15 mouse cellular contexts compared by ENCODE assay signal in the genomic region with DNA sequence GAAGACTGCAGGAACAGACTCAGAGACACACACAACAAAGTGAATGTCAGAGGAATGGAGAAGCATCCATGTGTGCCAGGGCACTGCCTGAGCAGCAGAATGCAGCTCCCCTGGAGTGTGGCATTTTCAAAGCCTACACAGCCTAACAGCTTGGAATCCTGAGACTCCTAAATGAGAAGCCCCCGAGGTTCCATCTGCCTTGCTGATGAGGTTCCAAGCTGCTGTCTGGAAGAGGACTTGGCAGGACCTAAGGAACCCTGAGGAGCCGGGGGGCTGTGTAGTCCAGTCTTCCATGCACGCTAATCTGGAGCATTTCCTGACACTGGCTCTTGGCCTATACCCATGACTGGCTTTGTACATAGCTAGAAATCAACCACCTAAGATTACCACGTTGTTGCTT.
DNase-seq lines count a peak whose midpoint lies in the region; ATAC-seq and TF ChIP-seq lines count a peak whose summit lies in the region.
"Had no signal": no experiment of that assay in that cellular context is flagged by ENCODE, and none has a peak within 500 bp of the region (broad histone marks: within the 10 kb centered on the region; RNA-seq: fewer than 3 reads in every experiment).

No protein-coding gene starts in this region.

- H3K4me3 ChIP-seq in forebrain, embryonic 15.5 days, result no peak overlapping the region
- no peak overlapping the region for H3K4me3 ChIP-seq in forebrain, embryonic 11.5 days (ENCODE audit: low read depth, low read length)
- H3K4me3 ChIP-seq: kidney, embryonic 15.5 days; left cerebral cortex, adult 2 months; liver, embryonic 13.5 days; midbrain, embryonic 12.5 days had no signal

- 0 out of 2 replicates have a peak, but pooled peaks have one; percentile 17 for ATAC-seq in forebrain, embryonic 15.5 days (replicated peaks)
- ATAC-seq in forebrain, embryonic 11.5 days (replicated peaks; ENCODE audit: low FRiP score), result no peak

- no peak for TF ChIP-seq POLR2A in brain, embryonic 14.5 days (IDR thresholded peaks at IDR 0.05; ENCODE audit: borderline replicate concordance, extremely low read depth, insufficient read depth, insufficient read length, poor library complexity, severe bottlenecking)

- TF ChIP-seq CTCF in brain, embryonic 14.5 days (IDR thresholded peaks at IDR 0.05; ENCODE audit: borderline replicate concordance, extremely low read depth, insufficient read depth, insufficient read length), result no peak

- 0 out of 2 replicates have a peak overlapping the region, but pooled peaks have one; percentile 9 for H3K27ac ChIP-seq in forebrain, embryonic 15.5 days (replicated peaks)
- no peak overlapping the region for H3K27ac ChIP-seq in forebrain, embryonic 11.5 days (ENCODE audit: low read depth, low read length)
- H3K27ac ChIP-seq: kidney, embryonic 15.5 days; left cerebral cortex, adult 2 months; liver, embryonic 13.5 days; midbrain, embryonic 12.5 days had no signal

- 55% methylated on average over 4 of the region's 4 CpGs for WGBS in forebrain, embryonic 15.5 days
- 82% methylated on average over 4 of the region's 4 CpGs for WGBS in forebrain, embryonic 11.5 days

- H3K27me3 ChIP-seq in forebrain, embryonic 15.5 days, result peaks cover 3% of the 10 kb centered on the region; the same call in 1 of the 2 replicates
- H3K27me3 ChIP-seq in forebrain, embryonic 11.5 days (ENCODE audit: control insufficient read depth, insufficient read depth, low read length), result no peaks in the 10 kb centered on the region
- H3K27me3 ChIP-seq: kidney, embryonic 15.5 days; liver, embryonic 13.5 days had no signal

- peaks cover 37% of the 10 kb centered on the region for H3K4me1 ChIP-seq in forebrain, embryonic 15.5 days
- H3K4me1 ChIP-seq in forebrain, embryonic 11.5 days (replicated peaks; ENCODE audit: control insufficient read depth, insufficient read depth, low read length), result no peaks in the 10 kb centered on the region; the same call in 1 of the 2 replicates
- H3K4me1 ChIP-seq: kidney, embryonic 15.5 days; liver, embryonic 13.5 days had no signal

- H3K4me2 ChIP-seq in forebrain, embryonic 15.5 days (replicated peaks), result no peak overlapping the region
- no peak overlapping the region for H3K4me2 ChIP-seq in forebrain, embryonic 11.5 days (ENCODE audit: low read depth, low read length, severe bottlenecking)
- H3K4me2 ChIP-seq: heart, embryonic 11.5 days; kidney, embryonic 15.5 days; liver, embryonic 13.5 days; midbrain, embryonic 12.5 days had no signal

- DNase-seq in forebrain, embryonic 11.5 days (ENCODE audit: low spot score), result no peak
- DNase-seq in brain, embryonic 14.5 days (ENCODE audit: low read depth), result peak; percentile 73
- DNase-seq in cerebellum, postnatal 25 days, result peak; percentile 90 to 92
- peak; percentile 14 to 60 for DNase-seq in left cerebral cortex, postnatal 25 days (ENCODE audit: low spot score in 2 of 2)
- DNase-seq in lung, postnatal 10 days, result no peak
- DNase-seq in testis, postnatal 14 days (ENCODE audit: low spot score), result no peak
- no peak for DNase-seq in c-Kit-positive CD71-positive TER-119-positive erythroid progenitor cells, embryonic 14.5 days (ENCODE audit: low spot score)
- DNase-seq: adrenal gland, postnatal 36 days; liver, embryonic 13.5 days; thymus, adult 18-20 months had no signal

- no peak overlapping the region for H3K9ac ChIP-seq in forebrain, embryonic 15.5 days (replicated peaks)
- H3K9ac ChIP-seq in forebrain, embryonic 11.5 days (ENCODE audit: low read length), result no peak overlapping the region
- H3K9ac ChIP-seq: kidney, embryonic 15.5 days; liver, embryonic 13.5 days; midbrain, embryonic 12.5 days had no signal

- H3K36me3 ChIP-seq in forebrain, embryonic 15.5 days, result no peaks in the 10 kb centered on the region
- no peaks in the 10 kb centered on the region for H3K36me3 ChIP-seq in forebrain, embryonic 11.5 days (ENCODE audit: control insufficient read depth, insufficient read depth, low read length)
- H3K36me3 ChIP-seq: kidney, embryonic 15.5 days; liver, embryonic 13.5 days; midbrain, embryonic 12.5 days had no signal

- intact Hi-C loops in left cerebral cortex, postnatal 25 days (cut with DNase I), result no loop called here

- H3K9me3 ChIP-seq in forebrain, embryonic 15.5 days, result no peaks in the 10 kb centered on the region
- H3K9me3 ChIP-seq in forebrain, embryonic 11.5 days (ENCODE audit: control insufficient read depth, low read length), result no peaks in the 10 kb centered on the region
- H3K9me3 ChIP-seq: kidney, embryonic 15.5 days; liver, embryonic 13.5 days; midbrain, embryonic 12.5 days had no signal

Comparison
In these comparisons a context has a peak if more than half of its experiments do, and no peak if none do; other contexts are left out.
1. DNase-seq: peak in brain, embryonic 14.5 days (single experiment), cerebellum, postnatal 25 days (2 of 2) and left cerebral cortex, postnatal 25 days (2 of 2); none in forebrain, embryonic 11.5 days (single experiment), lung, postnatal 10 days (single experiment), testis, postnatal 14 days (single experiment) and c-Kit-positive CD71-positive TER-119-positive erythroid progenitor cells, embryonic 14.5 days (single experiment).